Mouse (Mus musculus) layer of hippocampus, adult 8-10 months (tissue): ENCODE measurements around the gene A830031A19Rik. TPM values are rescaled to one million over a fixed set of nuclear protein-coding genes. Genes with fewer than 3 reads are reported as not detected.

Experiments
- DNase-seq, 2 experiments: peaks; one replicate each; pipeline ENCODE4 v3.0.0; 2022; ENCODE audit warnings: low spot score in 2 of 2
- microRNA-seq, 2 experiments: library from miRNA; unstranded; fragments of <30 nt; microRNA quantifications; one replicate each; pipeline ENCODE4 v1.2.0; 2022
- total RNA-seq, 4 experiments: library from RNA; stranded (reverse); gene quantifications; 2 replicates each; pipeline ENCODE4 v1.2.4; 2022

The A830031A19Rik gene
- total RNA-seq, 4 experiments from 2014 or later, result 0.93 to 2.4 (median 1.6) TPM

GRCm38 (mm10) chr11:24016049-24016448 is 58.8 kb downstream of the A830031A19Rik start:
- DNase-seq, result no peak

- DNase-seq, result no peak
Observed at GRCm38 (mm10) chr11:24014642-24015041, 60.2 kb downstream of the A830031A19Rik start.

- no peak for DNase-seq
Observed at GRCm38 (mm10) chr11:24012301-24012700, 62.6 kb downstream of the A830031A19Rik start.

GRCm38 (mm10) chr11:24008976-24009375 is 65.9 kb downstream of the A830031A19Rik start:
- no peak for DNase-seq

- peak in 1 of 2 experiments; percentile 13 for DNase-seq
Observed at GRCm38 (mm10) chr11:24008244-24008643, 66.6 kb downstream of the A830031A19Rik start.

GRCm38 (mm10) chr11:24005445-24006156 is 69.3 kb downstream of the A830031A19Rik start:
- peak; percentile 66 to 68 for DNase-seq

GRCm38 (mm10) chr11:24000675-24001074 is 74.2 kb downstream of the A830031A19Rik start:
- no peak for DNase-seq

Small RNAs within 50 kb of the gene (microRNA-seq; reads per million reads assigned to microRNA genes)
- 0 reads per million in 2 experiments for gene Gm44381

Other genes starting within 250 kb of the A830031A19Rik start
- gene Papolg, start 179.8 kb downstream of the A830031A19Rik start, total RNA-seq, result 10 to 100 TPM; 19.0 to 24.0 (median 21.4) TPM
- gene Bcl11a, start 3.0 kb upstream of the A830031A19Rik start, total RNA-seq, result 100 to 1,000 TPM; 103 to 118 (median 109) TPM